Comparison of ENCODE assay signal across 26 mouse cellular contexts in genomic region chr14:78356764-78357163, GRCm38 (mm10). TPM values are rescaled to one million over a fixed set of nuclear protein-coding genes. Genes with fewer than 3 reads are reported as not detected.
DNase-seq lines count a peak whose midpoint lies in the region; ATAC-seq and TF ChIP-seq lines count a peak whose summit lies in the region.
"Had no signal": no experiment of that assay in that cellular context is flagged by ENCODE, and none has a peak within 500 bp of the region (broad histone marks: within the 10 kb centered on the region; RNA-seq: fewer than 3 reads in every experiment).

No protein-coding gene starts in this region.

- H3K9ac ChIP-seq in heart, postnatal 0 days (replicated peaks; ENCODE audit: low read depth, low read length): no peak overlapping the region
- H3K9ac ChIP-seq in forebrain, embryonic 11.5 days (ENCODE audit: low read length): no peak overlapping the region
- H3K9ac ChIP-seq: forebrain, embryonic 13.5 days; hindbrain, embryonic 15.5 days; liver, embryonic 15.5 days had no signal

- intact Hi-C loops in heart, postnatal 14 days (cut with DNase I): no loop called here

- TF ChIP-seq EP300 in heart, postnatal 0 days (IDR thresholded peaks at IDR 0.05; ENCODE audit: low read depth): no peak

- H3K27me3 ChIP-seq in heart, postnatal 0 days (ENCODE audit: control insufficient read depth, insufficient read depth, low read length): no peaks in the 10 kb centered on the region
- no peaks in the 10 kb centered on the region for H3K27me3 ChIP-seq in forebrain, embryonic 11.5 days (ENCODE audit: control insufficient read depth, insufficient read depth, low read length)
- H3K27me3 ChIP-seq: forebrain, embryonic 13.5 days; hindbrain, embryonic 15.5 days; liver, embryonic 15.5 days; megakaryocyte, embryonic 14.5 days had no signal

- peak overlapping the region; percentile 2; the same call in 1 of the 2 replicates for H3K27ac ChIP-seq in heart, postnatal 0 days (ENCODE audit: low read depth)
- H3K27ac ChIP-seq in forebrain, embryonic 11.5 days (ENCODE audit: low read depth, low read length): no peak overlapping the region
- H3K27ac ChIP-seq: forebrain, embryonic 13.5 days; heart, embryonic 10.5 days; hindbrain, embryonic 15.5 days; liver, embryonic 15.5 days; stomach, postnatal 0 days had no signal

- H3K9me3 ChIP-seq in heart, postnatal 0 days (replicated peaks; ENCODE audit: control insufficient read depth, low read length): no peaks in the 10 kb centered on the region
- no peaks in the 10 kb centered on the region for H3K9me3 ChIP-seq in forebrain, embryonic 11.5 days (ENCODE audit: control insufficient read depth, low read length)
- H3K9me3 ChIP-seq: forebrain, embryonic 13.5 days; heart, embryonic 10.5 days; hindbrain, embryonic 15.5 days; liver, embryonic 15.5 days; megakaryocyte, embryonic 14.5 days had no signal

- H3K36me3 ChIP-seq in heart, postnatal 0 days (replicated peaks; ENCODE audit: control insufficient read depth, insufficient read depth, low read length): no peaks in the 10 kb centered on the region
- no peaks in the 10 kb centered on the region for H3K36me3 ChIP-seq in forebrain, embryonic 11.5 days (ENCODE audit: control insufficient read depth, insufficient read depth, low read length)
- H3K36me3 ChIP-seq: heart, embryonic 10.5 days; hindbrain, embryonic 15.5 days; liver, embryonic 15.5 days had no signal

- no peak overlapping the region for H3K4me2 ChIP-seq in heart, postnatal 0 days (ENCODE audit: low read depth, low read length)
- H3K4me2 ChIP-seq in forebrain, embryonic 11.5 days (ENCODE audit: low read depth, low read length, severe bottlenecking): no peak overlapping the region
- H3K4me2 ChIP-seq: forebrain, embryonic 13.5 days; hindbrain, embryonic 15.5 days; liver, embryonic 15.5 days had no signal

- ATAC-seq in heart, postnatal 0 days (ENCODE audit: insufficient read depth, low read depth): no peak
- ATAC-seq in megakaryocyte progenitor cell, adult 5-6 weeks (replicated peaks; ENCODE audit: poor library complexity): peak; percentile 14
- ATAC-seq in forebrain, embryonic 11.5 days (replicated peaks; ENCODE audit: low FRiP score): no peak
- ATAC-seq: forebrain, embryonic 13.5 days had no signal

- no peak for TF ChIP-seq CTCF in heart, postnatal 0 days (IDR thresholded peaks at IDR 0.05; ENCODE audit: low read depth)

- no peaks in the 10 kb centered on the region for H3K4me1 ChIP-seq in heart, postnatal 0 days (ENCODE audit: control insufficient read depth, insufficient read depth)
- no peaks in the 10 kb centered on the region for H3K4me1 ChIP-seq in forebrain, embryonic 11.5 days (replicated peaks; ENCODE audit: control insufficient read depth, insufficient read depth, low read length)
- H3K4me1 ChIP-seq: forebrain, embryonic 13.5 days; heart, embryonic 10.5 days; hindbrain, embryonic 15.5 days; liver, embryonic 15.5 days had no signal

- no peak for DNase-seq in heart, postnatal 0 days (ENCODE audit: low spot score)
- no peak for DNase-seq in heart, postnatal 14 days
- DNase-seq in c-Kit-positive CD71-negative TER-119-negative erythroid progenitor cells, embryonic 14.5 days (ENCODE audit: low read depth): peak; percentile 13
- DNase-seq in thymus, postnatal 36 days: peak; percentile 36 to 37
- DNase-seq in forebrain, embryonic 11.5 days (ENCODE audit: low spot score): no peak
- no peak for DNase-seq in layer of hippocampus, postnatal 10 days (ENCODE audit: low spot score in 2 of 2)
- DNase-seq in testis, postnatal 10 days (ENCODE audit: low spot score): no peak
- DNase-seq: adrenal gland, postnatal 36 days; cerebellum, adult 2 months; cerebellum, postnatal 36 days; gastrocnemius, postnatal 25 days; heart, postnatal 36 days; kidney, adult 11 months; kidney, postnatal 10 days; layer of hippocampus, postnatal 36 days; midbrain, embryonic 14.5 days; right cerebral cortex, postnatal 4 days had no signal

- no peak overlapping the region for H3K4me3 ChIP-seq in heart, postnatal 0 days (ENCODE audit: low read depth, low read length)
- no peak overlapping the region for H3K4me3 ChIP-seq in forebrain, embryonic 11.5 days (ENCODE audit: low read depth, low read length)
- H3K4me3 ChIP-seq: forebrain, embryonic 13.5 days; heart, embryonic 10.5 days; hindbrain, embryonic 15.5 days; liver, embryonic 15.5 days; megakaryocyte, embryonic 14.5 days; myocyte had no signal

- WGBS in heart, postnatal 0 days: 55% methylated on average over 8 of the region's 8 CpGs
- whole genome bisulfite sequencing in forebrain, embryonic 11.5 days: 70% methylated on average over 8 of the region's 8 CpGs

RNA-seq across cellular contexts. Expression of gene Tnfsf11, which starts 48.9 kb away (rescaled TPM):
- total RNA-seq in heart, postnatal 0 days (2014; rRNA removed; ENCODE audit: low replicate concordance): 0.23 TPM in 1 of 2 replicates, not detected in the other
- 0.05 and 0.07 TPM in 2 replicates for polyA plus RNA-seq in heart, postnatal 0 days (2015; fragmentation: Nextera tagmentation; extraction: Ambion mirVana)
- under 1 TPM in 1 of 2 experiments, not detected in 1; 0.10 TPM for total RNA-seq in heart, postnatal 14 days (2021)
- total RNA-seq in megakaryocyte progenitor cell, adult 5-6 weeks (2015): not detected in 2 replicates
- not detected in 2 replicates for total RNA-seq in megakaryocyte progenitor cell, adult 5-6 weeks (2017)
- 0.31 and 0.45 TPM in 2 replicates for polyA plus RNA-seq in forebrain, embryonic 11.5 days (2014; fragmentation: Nextera tagmentation; extraction: Ambion mirVana)
- under 1 TPM in 1 of 2 experiments, not detected in 1; 0.13 TPM for total RNA-seq in layer of hippocampus, postnatal 10 days (2021)
- total RNA-seq: gastrocnemius, postnatal 25 days; heart, postnatal 36 days; layer of hippocampus, adult 18-20 months; layer of hippocampus, postnatal 36 days had no signal
- polyA plus RNA-seq: cerebellum, adult 2 months; midbrain, embryonic 14.5 days; stomach, postnatal 0 days had no signal

Comparison
In these comparisons a context has a peak if more than half of its experiments do, and no peak if none do; other contexts are left out.
1. DNase-seq: peak in c-Kit-positive CD71-negative TER-119-negative erythroid progenitor cells, embryonic 14.5 days (single experiment) and thymus, postnatal 36 days (2 of 2); none in heart, postnatal 0 days (single experiment), heart, postnatal 14 days (0 of 2), forebrain, embryonic 11.5 days (single experiment), layer of hippocampus, postnatal 10 days (0 of 2) and testis, postnatal 10 days (single experiment).